Mouse (Mus musculus): ENCODE measurements around the gene Rsbn1.

- TF ChIP-seq GATA1 (IDR thresholded peaks at IDR 0.05; ENCODE audit: borderline replicate concordance, low read length): no peak
- TF ChIP-seq FLI1 (IDR thresholded peaks at IDR 0.05; ENCODE audit: low read length): no peak
Observed at GRCm38 (mm10) chr3:103920094-103920493, 6.2 kb downstream of the Rsbn1 start.

All from megakaryocyte, embryonic 14.5 days (primary cell).